Mouse (Mus musculus): ENCODE results near the gene Tpm1. TPM values are rescaled to one million over a fixed set of nuclear protein-coding genes. Genes with fewer than 3 reads are reported as not detected.

Tpm1 gene
- polyA plus RNA-seq (2014; fragmentation: Nextera tagmentation; extraction: Ambion mirVana) = 163 and 182 TPM in 2 replicates

- no peak within 1 kb of the TSS for H3K27ac ChIP-seq
- H3K27me3 ChIP-seq (ENCODE audit: control insufficient read depth, insufficient read depth, low read length) = peaks cover 55% of the 10 kb centered on the region
- no peaks in the 10 kb centered on the region for H3K36me3 ChIP-seq (replicated peaks; ENCODE audit: control insufficient read depth, insufficient read depth)
- DNase-seq (ENCODE audit: low spot score) (peak; percentile 52), ATAC-seq (ENCODE audit: low FRiP score) (no peak; the same call in 1 of the 2 replicates)
- H3K4me1 ChIP-seq (replicated peaks; ENCODE audit: control insufficient read depth, insufficient read depth, low read length) = peaks cover 20% of the 10 kb centered on the region
- peak within 1 kb of the TSS; percentile 92 for H3K4me2 ChIP-seq (replicated peaks)
- peak within 1 kb of the TSS; percentile 56 for H3K9ac ChIP-seq
- no peaks in the 10 kb centered on the region for H3K9me3 ChIP-seq (ENCODE audit: control insufficient read depth, low read length)
- H3K4me3 ChIP-seq (replicated peaks; ENCODE audit: low read length) = peak within 1 kb of the TSS; percentile 46
- WGBS = 1% methylated on average over 50 of the region's 51 CpGs
These were observed at the start of gene Tpm1 for GRCm38 (mm10) chr9:67049086-67049824. Tpm1 (minus strand) TSS chr9:67049406.

- Histone ChIP-seq H3K27me3 (ENCODE audit: control insufficient read depth, insufficient read depth, low read length) (no peaks in the 10 kb centered on the region), H3K27ac (no peak overlapping the region), H3K9me3 (ENCODE audit: control insufficient read depth, low read length) (no peaks in the 10 kb centered on the region), H3K4me2 (replicated peaks) (no peak overlapping the region), H3K36me3 (replicated peaks; ENCODE audit: control insufficient read depth, insufficient read depth) (no peaks in the 10 kb centered on the region), H3K4me1 (replicated peaks; ENCODE audit: control insufficient read depth, insufficient read depth, low read length) (no peaks in the 10 kb centered on the region), H3K4me3 (replicated peaks; ENCODE audit: low read length) (no peak overlapping the region), H3K9ac (no peak overlapping the region)
- ATAC-seq (ENCODE audit: low FRiP score) (no peak), DNase-seq (ENCODE audit: low spot score) (no peak)
- WGBS = 93% methylated on average over 2 of the region's 2 CpGs
These were observed 45.2 kb upstream of the Tpm1 start for GRCm38 (mm10) chr9:67094371-67094770.

GRCm38 (mm10) chr9:67092210-67092609, 43.0 kb upstream of the Tpm1 start:
- DNase-seq (ENCODE audit: low spot score) (no peak), ATAC-seq (ENCODE audit: low FRiP score) (no peak)
- Histone ChIP-seq H3K27ac (no peak overlapping the region), H3K4me1 (replicated peaks; ENCODE audit: control insufficient read depth, insufficient read depth, low read length) (no peaks in the 10 kb centered on the region), H3K4me3 (replicated peaks; ENCODE audit: low read length) (no peak overlapping the region), H3K36me3 (replicated peaks; ENCODE audit: control insufficient read depth, insufficient read depth) (no peaks in the 10 kb centered on the region), H3K4me2 (replicated peaks) (no peak overlapping the region), H3K9ac (no peak overlapping the region), H3K27me3 (ENCODE audit: control insufficient read depth, insufficient read depth, low read length) (no peaks in the 10 kb centered on the region), H3K9me3 (ENCODE audit: control insufficient read depth, low read length) (no peaks in the 10 kb centered on the region)
- WGBS = 77% methylated on average over 4 of the region's 4 CpGs

- no peaks in the 10 kb centered on the region for H3K9me3 ChIP-seq (ENCODE audit: control insufficient read depth, low read length)
- DNase-seq (ENCODE audit: low spot score) (no peak), ATAC-seq (ENCODE audit: low FRiP score) (no peak)
- H3K4me3 ChIP-seq (replicated peaks; ENCODE audit: low read length) = no peak overlapping the region
- no peaks in the 10 kb centered on the region for H3K4me1 ChIP-seq (replicated peaks; ENCODE audit: control insufficient read depth, insufficient read depth, low read length)
- H3K27ac ChIP-seq = no peak overlapping the region
- no peaks in the 10 kb centered on the region for H3K36me3 ChIP-seq (replicated peaks; ENCODE audit: control insufficient read depth, insufficient read depth)
- H3K4me2 ChIP-seq (replicated peaks) = no peak overlapping the region
- H3K27me3 ChIP-seq (ENCODE audit: control insufficient read depth, insufficient read depth, low read length) = no peaks in the 10 kb centered on the region
- no peak overlapping the region for H3K9ac ChIP-seq
- WGBS = 65% methylated on average over 7 of the region's 7 CpGs
These were observed 42.4 kb upstream of the Tpm1 start for GRCm38 (mm10) chr9:67091598-67091997.

- Histone ChIP-seq H3K9ac (no peak overlapping the region), H3K4me2 (replicated peaks) (no peak overlapping the region), H3K27ac (no peak overlapping the region), H3K4me3 (replicated peaks; ENCODE audit: low read length) (no peak overlapping the region), H3K36me3 (replicated peaks; ENCODE audit: control insufficient read depth, insufficient read depth) (no peaks in the 10 kb centered on the region), H3K9me3 (ENCODE audit: control insufficient read depth, low read length) (no peaks in the 10 kb centered on the region), H3K27me3 (ENCODE audit: control insufficient read depth, insufficient read depth, low read length) (no peaks in the 10 kb centered on the region), H3K4me1 (replicated peaks; ENCODE audit: control insufficient read depth, insufficient read depth, low read length) (no peaks in the 10 kb centered on the region)
- WGBS = 97% methylated on average over 11 of the region's 11 CpGs
- no peak for ATAC-seq (ENCODE audit: low FRiP score)
- DNase-seq (ENCODE audit: low spot score) = no peak
These were observed 41.9 kb upstream of the Tpm1 start for GRCm38 (mm10) chr9:67091151-67091550.

GRCm38 (mm10) chr9:67090633-67091045, 41.4 kb upstream of the Tpm1 start:
- Histone ChIP-seq H3K27ac (no peak overlapping the region), H3K4me1 (replicated peaks; ENCODE audit: control insufficient read depth, insufficient read depth, low read length) (no peaks in the 10 kb centered on the region), H3K27me3 (ENCODE audit: control insufficient read depth, insufficient read depth, low read length) (no peaks in the 10 kb centered on the region), H3K9me3 (ENCODE audit: control insufficient read depth, low read length) (no peaks in the 10 kb centered on the region), H3K9ac (no peak overlapping the region), H3K4me3 (replicated peaks; ENCODE audit: low read length) (no peak overlapping the region), H3K36me3 (replicated peaks; ENCODE audit: control insufficient read depth, insufficient read depth) (no peaks in the 10 kb centered on the region), H3K4me2 (replicated peaks) (no peak overlapping the region)
- DNase-seq (ENCODE audit: low spot score) (no peak), ATAC-seq (ENCODE audit: low FRiP score) (no peak)
- 95% methylated on average over 1 of the region's 1 CpGs for WGBS

- WGBS = 78% methylated on average over 5 of the region's 5 CpGs
- no peak for ATAC-seq (ENCODE audit: low FRiP score)
- H3K9ac ChIP-seq = no peak overlapping the region
These were observed 40.0 kb upstream of the Tpm1 start for GRCm38 (mm10) chr9:67089167-67089566.

GRCm38 (mm10) chr9:67083801-67084200, 34.6 kb upstream of the Tpm1 start:
- H3K9ac ChIP-seq = no peak overlapping the region
- no peak for ATAC-seq (ENCODE audit: low FRiP score)
- DNase-seq (ENCODE audit: low spot score) = no peak
- H3K27me3 ChIP-seq (ENCODE audit: control insufficient read depth, insufficient read depth, low read length) = no peaks in the 10 kb centered on the region
- 19% methylated on average over 4 of the region's 4 CpGs for WGBS
- H3K9me3 ChIP-seq (ENCODE audit: control insufficient read depth, low read length) = no peaks in the 10 kb centered on the region
- no peak overlapping the region for H3K4me3 ChIP-seq (replicated peaks; ENCODE audit: low read length)
- H3K4me2 ChIP-seq (replicated peaks) = no peak overlapping the region
- H3K4me1 ChIP-seq (replicated peaks; ENCODE audit: control insufficient read depth, insufficient read depth, low read length) = no peaks in the 10 kb centered on the region
- H3K27ac ChIP-seq = no peak overlapping the region
- H3K36me3 ChIP-seq (replicated peaks; ENCODE audit: control insufficient read depth, insufficient read depth) = no peaks in the 10 kb centered on the region

More at GRCm38 (mm10) chr9:67089167-67089566, 40.0 kb upstream of the Tpm1 start:
- Histone ChIP-seq H3K9me3 (ENCODE audit: control insufficient read depth, low read length) (no peaks in the 10 kb centered on the region), H3K4me1 (replicated peaks; ENCODE audit: control insufficient read depth, insufficient read depth, low read length) (no peaks in the 10 kb centered on the region), H3K27me3 (ENCODE audit: control insufficient read depth, insufficient read depth, low read length) (no peaks in the 10 kb centered on the region), H3K4me2 (replicated peaks) (no peak overlapping the region), H3K36me3 (replicated peaks; ENCODE audit: control insufficient read depth, insufficient read depth) (no peaks in the 10 kb centered on the region), H3K27ac (no peak overlapping the region), H3K4me3 (replicated peaks; ENCODE audit: low read length) (no peak overlapping the region)
- DNase-seq (ENCODE audit: low spot score) = no peak

- ATAC-seq (ENCODE audit: low FRiP score) (no peak), DNase-seq (ENCODE audit: low spot score) (no peak)
- 75% methylated on average over 5 of the region's 5 CpGs for WGBS
- Histone ChIP-seq H3K27me3 (ENCODE audit: control insufficient read depth, insufficient read depth, low read length) (no peaks in the 10 kb centered on the region), H3K27ac (no peak overlapping the region), H3K4me1 (replicated peaks; ENCODE audit: control insufficient read depth, insufficient read depth, low read length) (no peaks in the 10 kb centered on the region), H3K4me3 (replicated peaks; ENCODE audit: low read length) (no peak overlapping the region), H3K9me3 (ENCODE audit: control insufficient read depth, low read length) (no peaks in the 10 kb centered on the region), H3K4me2 (replicated peaks) (no peak overlapping the region), H3K9ac (no peak overlapping the region), H3K36me3 (replicated peaks; ENCODE audit: control insufficient read depth, insufficient read depth) (no peaks in the 10 kb centered on the region)
These were observed 32.5 kb upstream of the Tpm1 start for GRCm38 (mm10) chr9:67081688-67082087.

Measured in hindbrain, embryonic 14.5 days (tissue).